Mouse (Mus musculus): Measurements from ENCODE around the gene Morn5. TPM values are rescaled to one million over a fixed set of nuclear protein-coding genes. Genes with fewer than 3 reads are reported as not detected.

Gene Morn5
- total RNA-seq, 2 experiments from 2014 or later: 0.61 to 0.79 TPM

- intact Hi-C loops (cut with DNase I): no loop called here
- DNase-seq (ENCODE audit: low spot score in 2 of 2): no peak
Observed at GRCm38 (mm10) chr2:36056248-36056647, 7.0 kb downstream of the Morn5 start.

- intact Hi-C loops (cut with DNase I): no loop called here
- DNase-seq (ENCODE audit: low spot score in 2 of 2): no peak
Observed at GRCm38 (mm10) chr2:36061409-36061808, 12.2 kb downstream of the Morn5 start.

- intact Hi-C loops (cut with DNase I): no loop called here
- DNase-seq (ENCODE audit: low spot score in 2 of 2): no peak
Observed at GRCm38 (mm10) chr2:36067132-36067531, 17.9 kb downstream of the Morn5 start.

GRCm38 (mm10) chr2:36071660-36072305 lies 22.5 kb downstream of the Morn5 start:
- intact Hi-C loops (cut with DNase I): no loop called here

GRCm38 (mm10) chr2:36073781-36074180 lies 24.5 kb downstream of the Morn5 start:
- no peak for DNase-seq (ENCODE audit: low spot score in 2 of 2)
- intact Hi-C loops (cut with DNase I): no loop called here

More at GRCm38 (mm10) chr2:36071660-36072305, 22.5 kb downstream of the Morn5 start:
- no peak for DNase-seq (ENCODE audit: low spot score in 2 of 2)

GRCm38 (mm10) chr2:36075210-36075609 lies 26.0 kb downstream of the Morn5 start:
- DNase-seq (ENCODE audit: low spot score in 2 of 2): no peak
- intact Hi-C loops (cut with DNase I): no loop called here

GRCm38 (mm10) chr2:36077160-36077761 lies 28.0 kb downstream of the Morn5 start:
- no peak for DNase-seq (ENCODE audit: low spot score in 2 of 2)
- intact Hi-C loops (cut with DNase I): no loop called here

GRCm38 (mm10) chr2:36081446-36081845 lies 32.2 kb downstream of the Morn5 start:
- intact Hi-C loops (cut with DNase I): no loop called here

GRCm38 (mm10) chr2:36082802-36083580 lies 33.7 kb downstream of the Morn5 start:
- DNase-seq (ENCODE audit: low spot score in 2 of 2): no peak
- intact Hi-C loops (cut with DNase I): no loop called here

More at GRCm38 (mm10) chr2:36081446-36081845, 32.2 kb downstream of the Morn5 start:
- no peak for DNase-seq (ENCODE audit: low spot score in 2 of 2)

GRCm38 (mm10) chr2:36085041-36085440 lies 35.8 kb downstream of the Morn5 start:
- no peak for DNase-seq (ENCODE audit: low spot score in 2 of 2)
- intact Hi-C loops (cut with DNase I): no loop called here

- intact Hi-C loops (cut with DNase I): no loop called here
- DNase-seq (ENCODE audit: low spot score in 2 of 2): no peak
Observed at GRCm38 (mm10) chr2:36089190-36089589, 39.9 kb downstream of the Morn5 start.

- intact Hi-C loops (cut with DNase I): no loop called here
- DNase-seq (ENCODE audit: low spot score in 2 of 2): no peak
Observed at GRCm38 (mm10) chr2:36090853-36091741, 41.8 kb downstream of the Morn5 start.

GRCm38 (mm10) chr2:36092748-36093147 lies 43.5 kb downstream of the Morn5 start:
- no peak for DNase-seq (ENCODE audit: low spot score in 2 of 2)
- intact Hi-C loops (cut with DNase I): no loop called here

- DNase-seq (ENCODE audit: low spot score in 2 of 2): no peak
- intact Hi-C loops (cut with DNase I): no loop called here
Observed at GRCm38 (mm10) chr2:36093301-36093700, 44.0 kb downstream of the Morn5 start.

GRCm38 (mm10) chr2:36093914-36094475 lies 44.7 kb downstream of the Morn5 start:
- no peak for DNase-seq (ENCODE audit: low spot score in 2 of 2)
- intact Hi-C loops (cut with DNase I): no loop called here

GRCm38 (mm10) chr2:36097129-36097815 lies 48.0 kb downstream of the Morn5 start:
- no peak for DNase-seq (ENCODE audit: low spot score in 2 of 2)
- intact Hi-C loops (cut with DNase I): no loop called here

- no peak for DNase-seq (ENCODE audit: low spot score in 2 of 2)
- intact Hi-C loops (cut with DNase I): no loop called here
Observed at GRCm38 (mm10) chr2:36098021-36098420, 48.8 kb downstream of the Morn5 start.

- intact Hi-C loops (cut with DNase I): no loop called here
Observed at GRCm38 (mm10) chr2:36099739-36100138, 50.5 kb downstream of the Morn5 start.

More at GRCm38 (mm10) chr2:36099739-36100138, 50.5 kb downstream of the Morn5 start:
- DNase-seq (ENCODE audit: low spot score in 2 of 2): no peak
